In genomic region chr4:4331105-4331504, GRCm38 (mm10) we compare ENCODE assay signal across 17 mouse cellular contexts.
"Had no signal": no experiment of that assay in that cellular context is flagged by ENCODE, and none has a peak within 500 bp of the region (broad histone marks: within the 10 kb centered on the region; RNA-seq: fewer than 3 reads in every experiment).

No protein-coding gene starts in this region.

- H3K27me3 ChIP-seq: lung, embryonic 15.5 days; megakaryocyte, embryonic 14.5 days; midbrain, embryonic 13.5 days; midbrain, embryonic 15.5 days; neural tube, embryonic 12.5 days; stomach, embryonic 15.5 days had no signal

- H3K9ac ChIP-seq: lung, embryonic 15.5 days; midbrain, embryonic 13.5 days; midbrain, embryonic 15.5 days; neural tube, embryonic 12.5 days; stomach, embryonic 15.5 days had no signal

- H3K36me3 ChIP-seq: lung, embryonic 15.5 days; midbrain, embryonic 13.5 days; midbrain, embryonic 15.5 days; neural tube, embryonic 12.5 days; stomach, embryonic 15.5 days had no signal

- H3K4me2 ChIP-seq: lung, embryonic 15.5 days; midbrain, embryonic 11.5 days; midbrain, embryonic 13.5 days; midbrain, embryonic 15.5 days; neural tube, embryonic 12.5 days; stomach, embryonic 15.5 days had no signal

- H3K9me3 ChIP-seq: lung, embryonic 15.5 days; megakaryocyte, embryonic 14.5 days; midbrain, embryonic 13.5 days; midbrain, embryonic 15.5 days; neural tube, embryonic 12.5 days; stomach, embryonic 15.5 days had no signal

- H3K4me1 ChIP-seq: lung, embryonic 15.5 days; megakaryocyte, embryonic 14.5 days; midbrain, embryonic 13.5 days; midbrain, embryonic 15.5 days; neural tube, embryonic 12.5 days; stomach, embryonic 15.5 days had no signal

- DNase-seq: lung, adult 2 months; lung, postnatal 14 days; lung, postnatal 36 days; right cerebral cortex, postnatal 14 days; thymus, adult 2 months; thymus, postnatal 25 days; thymus, postnatal 4 days had no signal

- H3K27ac ChIP-seq: lung, embryonic 15.5 days; macrophage; midbrain, embryonic 13.5 days; midbrain, embryonic 15.5 days; neural tube, embryonic 12.5 days; stomach, embryonic 15.5 days; stomach, postnatal 0 days had no signal

- ATAC-seq: lung, postnatal 0 days; midbrain, embryonic 13.5 days; midbrain, embryonic 15.5 days had no signal

- H3K4me3 ChIP-seq: lung, embryonic 15.5 days; megakaryocyte, embryonic 14.5 days; midbrain, embryonic 13.5 days; midbrain, embryonic 15.5 days; neural tube, embryonic 12.5 days; stomach, embryonic 15.5 days had no signal
